Mouse (Mus musculus) olfactory bulb, adult 2 months (tissue): ENCODE measurements at regions not wholly inside any gene's neighbourhood (a gene's known extent, or its start where the extent isn't known, plus 50 kb on each side); places are given as distances from the start of the nearest gene placed in this dataset.

Experiments
- CTCF ChIP-seq: fragments of 200-500 bp; IDR thresholded peaks from 2 replicates; pipeline ENCODE4 v1.5.1; 2012; ENCODE audit warnings: low read depth, mild to moderate bottlenecking, low read length, moderate library complexity; ENCODE audit not compliant: insufficient read depth
- POLR2A ChIP-seq: fragments of 200-500 bp; IDR thresholded peaks from 2 replicates; pipeline ENCODE4 v1.6.1; 2012; ENCODE audit warnings: mild to moderate bottlenecking, low read depth, low read length, moderate library complexity; ENCODE audit not compliant: insufficient read depth

DNA sequence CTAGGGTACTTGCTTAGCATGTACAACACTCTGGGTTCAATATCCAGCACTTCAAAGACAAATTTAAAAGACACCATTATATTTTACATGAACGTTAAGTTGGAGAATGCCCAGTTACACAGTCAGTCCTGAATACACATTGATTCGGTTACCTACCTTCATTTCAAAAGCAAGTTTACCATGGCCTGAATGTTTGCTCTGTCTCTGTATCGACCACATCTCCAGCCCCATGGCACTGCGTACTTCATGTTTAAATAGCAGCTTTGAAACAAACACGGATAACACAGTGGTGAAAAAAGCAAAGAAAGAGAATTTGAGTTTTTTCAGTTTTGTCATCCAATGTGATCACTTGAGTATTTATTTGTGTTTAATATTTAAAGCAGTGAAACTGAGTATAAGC lies 254.1 kb upstream of the Plxna2 start:
- TF ChIP-seq CTCF (no peak), POLR2A (no peak)
